ENCODE assay signal across 8 mouse cellular contexts in the genomic region with DNA sequence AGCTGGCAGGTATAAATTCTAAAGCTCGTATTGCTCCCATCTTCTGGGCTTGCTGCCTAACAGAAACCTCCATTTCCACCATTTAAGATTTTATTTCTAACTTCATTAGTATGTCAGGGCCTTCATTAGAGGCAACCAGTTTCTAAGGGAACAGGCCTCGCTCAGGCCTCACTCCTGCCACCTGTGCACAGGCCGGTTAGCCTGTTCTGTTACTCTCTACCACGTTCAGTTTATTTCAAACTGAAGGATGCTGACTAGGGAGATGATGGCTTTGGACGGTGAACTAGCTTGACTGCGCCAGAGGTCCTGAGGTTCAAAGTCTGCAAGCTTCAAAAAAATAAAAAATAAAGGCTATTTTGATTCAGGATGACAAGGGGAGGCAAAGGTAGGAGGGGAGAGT. TPM values are rescaled to one million over a fixed set of nuclear protein-coding genes. Genes with fewer than 3 reads are reported as not detected.
A peak's percentile ranks its signal among the peaks of the same experiment; 100 is the strongest.
DNase-seq lines count a peak whose midpoint lies in the region; ATAC-seq and TF ChIP-seq lines count a peak whose summit lies in the region.

No protein-coding gene starts in this region.

- H3K36me3 ChIP-seq in E14TG2a.4 (ENCODE audit: insufficient read depth, low read length): peaks cover 45% of the 10 kb centered on the region
- peaks cover 28% of the 10 kb centered on the region for H3K36me3 ChIP-seq in embryonic facial prominence, embryonic 13.5 days
- H3K36me3 ChIP-seq in intestine, embryonic 16.5 days (ENCODE audit: control insufficient read depth, insufficient read depth, low read length): peaks cover 5% of the 10 kb centered on the region
- H3K36me3 ChIP-seq in midbrain, embryonic 13.5 days: peaks cover 27% of the 10 kb centered on the region

- no peak for ATAC-seq in embryonic facial prominence, embryonic 13.5 days (ENCODE audit: insufficient number of reproducible peaks, insufficient read depth, low FRiP score, low TSS enrichment, low read depth)
- peak; percentile 5; the same call in 1 of the 2 replicates for ATAC-seq in intestine, embryonic 16.5 days
- no peak; the same call in 1 of the 2 replicates for ATAC-seq in midbrain, embryonic 13.5 days

- H3K4me2 ChIP-seq in embryonic facial prominence, embryonic 13.5 days: peak overlapping the region; percentile 81
- peak overlapping the region; percentile 66 for H3K4me2 ChIP-seq in intestine, embryonic 16.5 days (ENCODE audit: low read depth, low read length)
- H3K4me2 ChIP-seq in midbrain, embryonic 13.5 days (replicated peaks): peak overlapping the region; percentile 69

- TF ChIP-seq CTCF in gastrocnemius, adult 2 months (IDR thresholded peaks at IDR 0.05): no peak
- no peak for TF ChIP-seq CTCF in E14TG2a.4 (conservative IDR thresholded peaks at IDR 0.05; ENCODE audit: low read length)

- WGBS in embryonic facial prominence, embryonic 13.5 days: 15% methylated on average over 6 of the region's 6 CpGs
- 6% methylated on average over 6 of the region's 6 CpGs for WGBS in intestine, embryonic 16.5 days
- WGBS in midbrain, embryonic 13.5 days: 10% methylated on average over 6 of the region's 6 CpGs

- H3K27me3 ChIP-seq in E14TG2a.4 (ENCODE audit: insufficient read depth, low read length): no peaks in the 10 kb centered on the region
- H3K27me3 ChIP-seq in embryonic facial prominence, embryonic 13.5 days: no peaks in the 10 kb centered on the region
- H3K27me3 ChIP-seq in intestine, embryonic 16.5 days (replicated peaks; ENCODE audit: control insufficient read depth, insufficient read depth, low read length): no peaks in the 10 kb centered on the region
- no peaks in the 10 kb centered on the region for H3K27me3 ChIP-seq in midbrain, embryonic 13.5 days

- intact Hi-C loops in gastrocnemius, adult 2 months (cut with DNase I): no loop called here
- intact Hi-C loops in gastrocnemius, postnatal 14 days (cut with DNase I; ENCODE audit: low total_unique reads): no loop called here

- H3K9me3 ChIP-seq in E14TG2a.4 (ENCODE audit: low read length): no peaks in the 10 kb centered on the region
- H3K9me3 ChIP-seq in embryonic facial prominence, embryonic 13.5 days: no peaks in the 10 kb centered on the region
- H3K9me3 ChIP-seq in intestine, embryonic 16.5 days (ENCODE audit: control insufficient read depth, low read length): no peaks in the 10 kb centered on the region
- no peaks in the 10 kb centered on the region for H3K9me3 ChIP-seq in midbrain, embryonic 13.5 days

- H3K27ac ChIP-seq in gastrocnemius, adult 2 months: peak overlapping the region; percentile 100
- peak overlapping the region; percentile 100 for H3K27ac ChIP-seq in embryonic facial prominence, embryonic 13.5 days
- H3K27ac ChIP-seq in intestine, embryonic 16.5 days (ENCODE audit: low read length): peak overlapping the region; percentile 91
- H3K27ac ChIP-seq in midbrain, embryonic 13.5 days: peak overlapping the region; percentile 99

- peaks cover 78% of the 10 kb centered on the region for H3K4me1 ChIP-seq in E14TG2a.4 (replicated peaks; ENCODE audit: low read depth, low read length)
- H3K4me1 ChIP-seq in embryonic facial prominence, embryonic 13.5 days: peaks cover 33% of the 10 kb centered on the region
- peaks cover 23% of the 10 kb centered on the region for H3K4me1 ChIP-seq in intestine, embryonic 16.5 days (ENCODE audit: control insufficient read depth, insufficient read depth, low read length)
- peaks cover 47% of the 10 kb centered on the region for H3K4me1 ChIP-seq in midbrain, embryonic 13.5 days (replicated peaks)

- peak overlapping the region; percentile 97 for H3K9ac ChIP-seq in embryonic facial prominence, embryonic 13.5 days
- H3K9ac ChIP-seq in intestine, embryonic 16.5 days (ENCODE audit: low read depth, low read length): peak overlapping the region; percentile 96
- H3K9ac ChIP-seq in midbrain, embryonic 13.5 days (replicated peaks): peak overlapping the region; percentile 83

- DNase-seq in gastrocnemius, adult 2 months: peak; percentile 36
- DNase-seq in gastrocnemius, postnatal 14 days: no peak
- DNase-seq in gastrocnemius, postnatal 4 days (ENCODE audit: low spot score in 2 of 2): no peak
- DNase-seq in left cerebral cortex, adult 8-10 months (ENCODE audit: low spot score in 2 of 2): no peak

- H3K4me3 ChIP-seq in gastrocnemius, adult 2 months: peak overlapping the region; percentile 79
- H3K4me3 ChIP-seq in E14TG2a.4 (replicated peaks; ENCODE audit: low read length): peak overlapping the region; percentile 91
- peak overlapping the region; percentile 66 for H3K4me3 ChIP-seq in embryonic facial prominence, embryonic 13.5 days
- peak overlapping the region; percentile 76 for H3K4me3 ChIP-seq in intestine, embryonic 16.5 days (ENCODE audit: low read length)
- H3K4me3 ChIP-seq in midbrain, embryonic 13.5 days (replicated peaks): peak overlapping the region; percentile 55

RNA-seq across cellular contexts. Expression of a gene that starts 1.9 kb away (rescaled TPM):
- 10 to 100 TPM; 25.6 to 33.1 TPM for total RNA-seq in gastrocnemius, adult 2 months (2021)
- total RNA-seq in gastrocnemius, postnatal 14 days (2021): 10 to 100 TPM; 27.7 to 28.8 TPM
- polyA plus RNA-seq in embryonic facial prominence, embryonic 13.5 days (2015; fragmentation: Nextera tagmentation; extraction: Ambion mirVana): 52.6 and 56.3 TPM in 2 replicates
- polyA plus RNA-seq in intestine, embryonic 16.5 days (2015; fragmentation: Nextera tagmentation; extraction: Ambion mirVana): 55.5 and 77.3 TPM in 2 replicates
- 58.9 and 59.1 TPM in 2 replicates for polyA plus RNA-seq in midbrain, embryonic 13.5 days (2015; fragmentation: Nextera tagmentation; extraction: Ambion mirVana)
- 10 to 100 TPM; 19.0 to 29.5 TPM for total RNA-seq in gastrocnemius, postnatal 4 days (2021)
- total RNA-seq in left cerebral cortex, adult 8-10 months (2022): 10 to 100 TPM in 3 of 4 experiments, 1 to 10 TPM in 1; 8.4 to 19.1 (median 13.2) TPM

RNA-seq across cellular contexts. Expression of a gene that starts 45.0 kb away (rescaled TPM):
- 10 to 100 TPM; 60.2 to 62.5 TPM for total RNA-seq in gastrocnemius, adult 2 months (2021)
- total RNA-seq in gastrocnemius, postnatal 14 days (2021): 10 to 100 TPM; 49.9 to 51.2 TPM
- 44.9 and 46.2 TPM in 2 replicates for polyA plus RNA-seq in embryonic facial prominence, embryonic 13.5 days (2015; fragmentation: Nextera tagmentation; extraction: Ambion mirVana)
- polyA plus RNA-seq in intestine, embryonic 16.5 days (2015; fragmentation: Nextera tagmentation; extraction: Ambion mirVana): 21.9 and 22.5 TPM in 2 replicates
- polyA plus RNA-seq in midbrain, embryonic 13.5 days (2015; fragmentation: Nextera tagmentation; extraction: Ambion mirVana): 15.9 and 22.1 TPM in 2 replicates
- 10 to 100 TPM; 85.3 to 97.2 TPM for total RNA-seq in gastrocnemius, postnatal 4 days (2021)
- total RNA-seq in left cerebral cortex, adult 8-10 months (2022): 10 to 100 TPM; 40.8 to 44.8 (median 42.6) TPM

RNA-seq across cellular contexts. Expression of a gene that starts 45.4 kb away (rescaled TPM):
- 1 to 10 TPM in 1 of 2 experiments, not detected in 1; 1.8 TPM for total RNA-seq in gastrocnemius, adult 2 months (2021)
- total RNA-seq in gastrocnemius, postnatal 14 days (2021): 1 to 10 TPM in 1 of 2 experiments, not detected in 1; 1.9 TPM
- polyA plus RNA-seq in embryonic facial prominence, embryonic 13.5 days (2015; fragmentation: Nextera tagmentation; extraction: Ambion mirVana): not detected in 2 replicates
- polyA plus RNA-seq in intestine, embryonic 16.5 days (2015; fragmentation: Nextera tagmentation; extraction: Ambion mirVana): not detected in 2 replicates
- polyA plus RNA-seq in midbrain, embryonic 13.5 days (2015; fragmentation: Nextera tagmentation; extraction: Ambion mirVana): not detected in 2 replicates
- total RNA-seq in gastrocnemius, postnatal 4 days (2021): under 1 TPM in 1 of 2 experiments, not detected in 1; 0.70 TPM
- under 1 TPM in 1 of 4 experiments, not detected in 3; 0.91 TPM for total RNA-seq in left cerebral cortex, adult 8-10 months (2022)

RNA-seq across cellular contexts. Expression of a gene that starts 51.7 kb away (rescaled TPM):
- 10 to 100 TPM; 67.7 to 70.2 TPM for total RNA-seq in gastrocnemius, adult 2 months (2021)
- 10 to 100 TPM; 44.1 to 56.5 TPM for total RNA-seq in gastrocnemius, postnatal 14 days (2021)
- 53.4 and 62.8 TPM in 2 replicates for polyA plus RNA-seq in embryonic facial prominence, embryonic 13.5 days (2015; fragmentation: Nextera tagmentation; extraction: Ambion mirVana)
- polyA plus RNA-seq in intestine, embryonic 16.5 days (2015; fragmentation: Nextera tagmentation; extraction: Ambion mirVana): 26.5 and 27.0 TPM in 2 replicates
- 41.9 and 51.1 TPM in 2 replicates for polyA plus RNA-seq in midbrain, embryonic 13.5 days (2015; fragmentation: Nextera tagmentation; extraction: Ambion mirVana)
- total RNA-seq in gastrocnemius, postnatal 4 days (2021): 10 to 100 TPM; 60.8 to 67.8 TPM
- total RNA-seq in left cerebral cortex, adult 8-10 months (2022): 10 to 100 TPM; 74.9 to 85.2 (median 82.2) TPM
